Comparison of ENCODE assay signal across 21 mouse cellular contexts in genomic region chr11:81489144-81489735, GRCm38 (mm10).
"Had no signal": no experiment of that assay in that cellular context is flagged by ENCODE, and none has a peak within 500 bp of the region (broad histone marks: within the 10 kb centered on the region; RNA-seq: fewer than 3 reads in every experiment).

No protein-coding gene starts in this region.

- H3K4me2 ChIP-seq: kidney, embryonic 15.5 days; liver, embryonic 11.5 days; liver, embryonic 15.5 days; midbrain, embryonic 13.5 days; neural tube, embryonic 13.5 days; stomach, embryonic 15.5 days had no signal

- ATAC-seq: midbrain, embryonic 13.5 days; midbrain, embryonic 16.5 days had no signal

- DNase-seq: kidney, adult 11 months; kidney, adult 8-10 months; kidney, postnatal 10 days; kidney, postnatal 4 days; layer of hippocampus, postnatal 36 days; lung, adult 18-20 months; retina, postnatal 1 day; right cerebral cortex, postnatal 25 days; spleen, adult 18-20 months; thymus, postnatal 25 days had no signal

- H3K4me1 ChIP-seq: kidney, embryonic 15.5 days; liver, embryonic 15.5 days; megakaryocyte, embryonic 14.5 days; midbrain, embryonic 10.5 days; midbrain, embryonic 13.5 days; neural tube, embryonic 13.5 days; stomach, embryonic 15.5 days had no signal

- H3K9ac ChIP-seq: kidney, embryonic 15.5 days; liver, embryonic 15.5 days; midbrain, embryonic 13.5 days; neural tube, embryonic 13.5 days; stomach, embryonic 15.5 days had no signal

- H3K4me3 ChIP-seq: kidney, embryonic 15.5 days; left cerebral cortex, adult 2 months; liver, embryonic 15.5 days; megakaryocyte, embryonic 14.5 days; midbrain, embryonic 10.5 days; midbrain, embryonic 13.5 days; myocyte; neural tube, embryonic 13.5 days; stomach, embryonic 15.5 days had no signal

- H3K9me3 ChIP-seq: kidney, embryonic 15.5 days; liver, embryonic 15.5 days; megakaryocyte, embryonic 14.5 days; midbrain, embryonic 10.5 days; midbrain, embryonic 13.5 days; neural tube, embryonic 13.5 days; stomach, embryonic 15.5 days had no signal

- H3K27ac ChIP-seq: kidney, embryonic 15.5 days; left cerebral cortex, adult 2 months; liver, embryonic 15.5 days; midbrain, embryonic 10.5 days; midbrain, embryonic 13.5 days; neural tube, embryonic 13.5 days; stomach, embryonic 15.5 days had no signal

- H3K36me3 ChIP-seq: kidney, embryonic 15.5 days; liver, embryonic 15.5 days; midbrain, embryonic 10.5 days; midbrain, embryonic 13.5 days; neural tube, embryonic 13.5 days; stomach, embryonic 15.5 days had no signal

- H3K27me3 ChIP-seq: kidney, embryonic 15.5 days; liver, embryonic 15.5 days; megakaryocyte, embryonic 14.5 days; midbrain, embryonic 13.5 days; neural tube, embryonic 13.5 days; stomach, embryonic 15.5 days had no signal
